Mouse (Mus musculus) small intestine, adult 2 months (tissue): ENCODE measurements around the gene Lrrc25. TPM values are rescaled to one million over a fixed set of nuclear protein-coding genes. Genes with fewer than 3 reads are reported as not detected.

Source experiments
- H3K27ac ChIP-seq: fragments of 200-500 bp; 2 replicates; pipeline ENCODE4 v1.5.1; 2012; ENCODE audit warnings: low read depth, low read length, control low read depth, inconsistent platforms; ENCODE audit not compliant: insufficient read depth
- H3K27me3 ChIP-seq: fragments of 200-500 bp; 2 replicates; pipeline ENCODE4 v1.6.1; 2012; ENCODE audit warnings: mild to moderate bottlenecking, moderate library complexity, low read length, inconsistent platforms; ENCODE audit not compliant: control insufficient read depth, insufficient read depth
- H3K36me3 ChIP-seq: fragments of 200-500 bp; 2 replicates; pipeline ENCODE4 v1.6.1; 2012; ENCODE audit warnings: mild to moderate bottlenecking, low read length, control low read depth, inconsistent platforms; ENCODE audit not compliant: control insufficient read depth, insufficient read depth
- H3K4me1 ChIP-seq: fragments of 200-500 bp; 2 replicates; pipeline ENCODE4 v1.6.1; 2012; ENCODE audit warnings: low read length, inconsistent platforms, mixed read lengths; ENCODE audit not compliant: control insufficient read depth, insufficient read depth, insufficient read length
- H3K4me3 ChIP-seq: fragments of 200-500 bp; 2 replicates; pipeline ENCODE4 v1.5.1; 2012; ENCODE audit warnings: low read depth, mild to moderate bottlenecking, control low read depth, inconsistent platforms, low read length, moderate library complexity
- CTCF ChIP-seq: fragments of 200-500 bp; IDR thresholded peaks from 2 replicates; pipeline ENCODE4 v1.5.1; 2012; ENCODE audit warnings: low read depth, mild to moderate bottlenecking, control low read depth, inconsistent platforms, low read length, moderate library complexity, mixed read lengths; ENCODE audit not compliant: insufficient replicate concordance, insufficient read length; ENCODE audit errors: extremely low read depth
- POLR2A ChIP-seq: fragments of 200-500 bp; IDR thresholded peaks from 2 replicates; pipeline ENCODE4 v1.6.1; 2012; ENCODE audit warnings: low read depth, mild to moderate bottlenecking, control low read depth, inconsistent platforms, low read length, moderate library complexity
- WGBS: fragments of 180-500 bp; shearing (Covaris S2); methylation state at CpG from one replicate; pipeline ENCODE4 v1.1.7; 2018; 5-methylcytosine and 5-hydroxymethylcytosine counted together
- polyA plus RNA-seq: library from polyadenylated mRNA; depleted of rRNA; stranded (reverse); fragments of >200 nt; gene quantifications from 2 replicates; pipeline ENCODE4 v1.2.3, GENCODE M21; 2012

The Lrrc25 gene
- polyA plus RNA-seq, 1 experiment = 7.1 TPM

GRCm38 (mm10) chr8:70644065-70644464 lies 28.1 kb downstream of the Lrrc25 start:
- Histone ChIP-seq H3K4me1 (peaks cover 21% of the 10 kb centered on the region; the same call in 1 of the 2 replicates), H3K27ac (no peak overlapping the region)
- WGBS = 96% methylated on average over 2 of the region's 2 CpGs

GRCm38 (mm10) chr8:70645501-70646224 lies 29.7 kb downstream of the Lrrc25 start:
- Histone ChIP-seq H3K27ac (no peak overlapping the region), H3K36me3 (peaks cover 12% of the 10 kb centered on the region), H3K27me3 (no peaks in the 10 kb centered on the region), H3K4me1 (peaks cover 33% of the 10 kb centered on the region; the same call in 1 of the 2 replicates), H3K4me3 (no peak overlapping the region)
- no peak for TF ChIP-seq POLR2A
- no peak for TF ChIP-seq CTCF
- 45% methylated on average over 17 of the region's 17 CpGs for WGBS

More at GRCm38 (mm10) chr8:70644065-70644464, 28.1 kb downstream of the Lrrc25 start:
- Histone ChIP-seq H3K27me3 (no peaks in the 10 kb centered on the region), H3K36me3 (peaks cover 2% of the 10 kb centered on the region; the same call in 1 of the 2 replicates), H3K4me3 (no peak overlapping the region)
- TF ChIP-seq POLR2A (no peak), CTCF (peak; percentile 31; the same call in 1 of the 2 replicates)

- 52% methylated on average over 6 of the region's 6 CpGs for WGBS
- H3K4me1 ChIP-seq = peaks cover 33% of the 10 kb centered on the region; the same call in 1 of the 2 replicates
- TF ChIP-seq CTCF (no peak), POLR2A (no peak)
Observed at GRCm38 (mm10) chr8:70646369-70646768, 30.4 kb downstream of the Lrrc25 start.

GRCm38 (mm10) chr8:70646775-70647174 lies 30.8 kb downstream of the Lrrc25 start:
- Histone ChIP-seq H3K4me3 (no peak overlapping the region), H3K27ac (no peak overlapping the region), H3K4me1 (peaks cover 33% of the 10 kb centered on the region; the same call in 1 of the 2 replicates), H3K36me3 (peaks cover 22% of the 10 kb centered on the region), H3K27me3 (no peaks in the 10 kb centered on the region)
- TF ChIP-seq POLR2A (no peak), CTCF (no peak)

More at GRCm38 (mm10) chr8:70646369-70646768, 30.4 kb downstream of the Lrrc25 start:
- Histone ChIP-seq H3K27me3 (no peaks in the 10 kb centered on the region), H3K36me3 (peaks cover 19% of the 10 kb centered on the region), H3K27ac (no peak overlapping the region), H3K4me3 (no peak overlapping the region)

GRCm38 (mm10) chr8:70647343-70648163 lies 31.6 kb downstream of the Lrrc25 start:
- Histone ChIP-seq H3K4me3 (no peak overlapping the region), H3K36me3 (peaks cover 29% of the 10 kb centered on the region), H3K4me1 (peaks cover 36% of the 10 kb centered on the region), H3K27ac (no peak overlapping the region), H3K27me3 (no peaks in the 10 kb centered on the region)
- 62% methylated on average over 8 of the region's 8 CpGs for WGBS
- TF ChIP-seq POLR2A (no peak), CTCF (no peak)

GRCm38 (mm10) chr8:70648164-70648442 lies 32.1 kb downstream of the Lrrc25 start:
- H3K4me1 ChIP-seq = peaks cover 36% of the 10 kb centered on the region
- 8% methylated on average over 1 of the region's 1 CpGs for WGBS
- TF ChIP-seq POLR2A = no peak
- no peak for TF ChIP-seq CTCF
- no peaks in the 10 kb centered on the region for H3K27me3 ChIP-seq
- no peak overlapping the region for H3K27ac ChIP-seq
- no peak overlapping the region for H3K4me3 ChIP-seq
- H3K36me3 ChIP-seq = peaks cover 30% of the 10 kb centered on the region

GRCm38 (mm10) chr8:70648921-70649320 lies 33.0 kb downstream of the Lrrc25 start:
- WGBS = 44% methylated on average over 3 of the region's 3 CpGs
- Histone ChIP-seq H3K27ac (peak overlapping the region; percentile 43), H3K4me3 (no peak overlapping the region), H3K36me3 (peaks cover 30% of the 10 kb centered on the region), H3K4me1 (peaks cover 36% of the 10 kb centered on the region), H3K27me3 (no peaks in the 10 kb centered on the region)
- TF ChIP-seq CTCF (no peak), POLR2A (no peak)
